Mouse (Mus musculus): ENCODE data around the gene Fbxl8. TPM values are rescaled to one million over a fixed set of nuclear protein-coding genes. Genes with fewer than 3 reads are reported as not detected.
A peak's percentile ranks its signal among the peaks of the same experiment; 100 is the strongest.
"Not testable (repeated sequence)": the region's sequence is repeated elsewhere in the genome, so short reads cannot be mapped to it uniquely, and the experiment has no call there.

Fbxl8 gene
- total RNA-seq, 2 experiments from 2014 or later = 2.9 to 3.0 TPM

DNA sequence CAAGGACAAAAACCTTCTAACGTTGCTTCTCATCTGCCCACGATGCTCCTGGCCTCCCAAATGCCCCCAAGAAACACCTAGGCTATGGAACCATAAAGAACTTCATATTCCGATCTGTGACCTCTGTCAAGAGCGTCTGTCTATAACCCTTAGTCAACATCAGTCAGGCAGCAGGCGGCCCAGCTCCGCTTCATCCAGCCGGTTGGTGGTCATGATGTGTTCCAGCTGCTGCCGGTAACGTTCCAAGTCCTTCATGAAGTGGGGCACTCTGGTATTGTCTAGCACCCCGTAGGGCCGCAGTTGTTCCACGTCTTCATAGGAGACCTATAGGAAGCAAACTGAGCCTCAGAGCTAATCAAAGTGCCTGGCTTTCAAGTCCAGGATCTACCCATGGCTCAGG, 17.4 kb downstream of the Fbxl8 start:
- DNase-seq = no peak

DNA sequence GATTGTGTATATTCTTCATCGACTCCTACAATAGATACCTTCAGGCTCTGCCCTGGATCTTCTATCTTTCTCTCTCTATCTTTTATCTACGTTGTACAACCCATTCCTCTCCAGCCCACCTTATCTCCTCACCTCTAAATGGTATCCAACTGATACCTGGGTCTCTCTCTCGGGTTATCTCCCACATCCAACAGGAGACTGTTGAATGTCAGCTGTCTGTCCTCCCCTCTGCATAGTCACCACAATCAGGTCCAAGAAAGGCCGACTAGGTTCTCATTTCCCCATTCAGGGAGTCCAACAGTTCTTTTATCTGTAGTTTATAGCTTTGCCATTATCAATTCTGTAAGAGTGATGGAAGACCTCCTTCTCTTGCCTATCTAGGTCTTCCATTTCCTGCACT, 17.8 kb downstream of the Fbxl8 start:
- DNase-seq = no peak

DNA sequence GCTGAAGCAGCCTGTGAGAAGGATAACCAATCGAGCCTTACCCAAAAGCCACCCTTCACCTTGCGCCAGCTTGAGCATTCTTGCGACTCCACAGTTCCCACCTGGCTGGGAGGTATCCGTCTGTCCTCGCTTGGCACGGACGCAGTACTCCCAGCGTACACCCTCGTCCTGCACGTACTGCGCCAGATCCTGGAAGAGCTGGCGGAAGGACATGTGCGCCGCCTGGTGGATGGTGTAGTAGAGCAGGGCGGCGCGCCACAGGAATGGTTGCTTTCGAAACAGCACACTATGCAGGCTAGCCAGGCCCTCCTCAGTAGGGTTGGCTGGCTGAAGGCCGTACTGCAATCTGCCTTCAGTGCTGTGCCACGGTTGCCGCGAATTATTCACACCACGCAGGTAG, 18.6 kb downstream of the Fbxl8 start:
- peak in 1 of 2 experiments; percentile 60 for DNase-seq

DNA sequence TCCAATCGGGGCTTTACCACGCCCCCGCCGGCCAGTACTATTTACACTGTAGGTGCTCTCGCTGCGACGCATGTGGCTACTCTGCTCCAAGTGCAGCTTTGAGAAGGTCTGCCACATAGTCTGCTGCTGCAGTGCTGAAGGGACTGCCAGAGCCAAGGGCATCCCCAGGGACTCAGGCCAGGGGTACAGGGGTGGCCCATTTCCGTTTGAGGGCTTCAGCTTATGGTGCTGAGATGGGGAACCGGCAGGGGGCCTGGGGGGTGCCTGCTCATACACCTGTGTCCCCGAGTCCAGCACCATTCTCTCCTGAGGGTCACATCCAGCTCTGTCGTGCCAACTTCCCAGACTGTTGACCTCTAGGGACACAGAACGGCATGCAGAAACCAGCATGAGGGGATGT, 21.1 kb downstream of the Fbxl8 start:
- DNase-seq = no peak

DNA sequence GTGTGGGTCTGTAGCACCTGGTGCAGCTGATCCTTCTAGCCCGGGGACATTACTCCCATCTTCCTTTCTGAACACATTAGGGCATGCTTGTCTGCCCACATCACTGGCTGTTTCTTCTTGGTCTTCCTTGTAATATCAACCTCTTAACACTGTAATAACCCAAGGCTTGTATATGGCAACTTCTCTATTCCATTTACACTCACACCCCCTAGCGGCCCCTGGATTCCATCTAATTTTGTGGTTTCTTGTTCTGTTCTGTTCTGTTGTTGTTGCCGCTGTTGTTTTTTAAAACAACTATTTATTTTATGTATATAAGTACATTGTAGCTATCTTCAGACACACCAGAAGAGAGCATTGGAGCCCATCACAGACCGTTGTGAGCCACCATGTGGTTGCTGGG, 22.5 kb downstream of the Fbxl8 start:
- no peak for DNase-seq

DNA sequence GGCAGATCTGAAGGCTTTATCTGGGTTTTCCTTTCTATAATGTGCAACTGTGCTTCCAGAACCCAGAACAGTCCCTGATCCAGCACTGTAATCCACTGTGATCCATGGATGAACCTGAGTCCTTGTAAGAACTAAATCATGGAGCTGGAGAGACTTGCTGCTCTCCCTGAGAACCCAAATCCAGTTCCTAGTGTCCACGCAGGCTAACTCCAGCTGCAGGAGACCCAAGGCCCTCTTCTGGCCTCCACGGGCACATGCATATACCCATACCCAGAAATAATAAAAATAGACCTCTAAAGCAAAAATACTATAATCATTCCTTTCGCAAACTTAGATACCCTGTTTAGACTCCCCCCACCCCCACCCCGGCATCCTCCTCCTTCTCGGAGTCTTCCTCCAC, 23.8 kb downstream of the Fbxl8 start:
- DNase-seq = no peak

DNA sequence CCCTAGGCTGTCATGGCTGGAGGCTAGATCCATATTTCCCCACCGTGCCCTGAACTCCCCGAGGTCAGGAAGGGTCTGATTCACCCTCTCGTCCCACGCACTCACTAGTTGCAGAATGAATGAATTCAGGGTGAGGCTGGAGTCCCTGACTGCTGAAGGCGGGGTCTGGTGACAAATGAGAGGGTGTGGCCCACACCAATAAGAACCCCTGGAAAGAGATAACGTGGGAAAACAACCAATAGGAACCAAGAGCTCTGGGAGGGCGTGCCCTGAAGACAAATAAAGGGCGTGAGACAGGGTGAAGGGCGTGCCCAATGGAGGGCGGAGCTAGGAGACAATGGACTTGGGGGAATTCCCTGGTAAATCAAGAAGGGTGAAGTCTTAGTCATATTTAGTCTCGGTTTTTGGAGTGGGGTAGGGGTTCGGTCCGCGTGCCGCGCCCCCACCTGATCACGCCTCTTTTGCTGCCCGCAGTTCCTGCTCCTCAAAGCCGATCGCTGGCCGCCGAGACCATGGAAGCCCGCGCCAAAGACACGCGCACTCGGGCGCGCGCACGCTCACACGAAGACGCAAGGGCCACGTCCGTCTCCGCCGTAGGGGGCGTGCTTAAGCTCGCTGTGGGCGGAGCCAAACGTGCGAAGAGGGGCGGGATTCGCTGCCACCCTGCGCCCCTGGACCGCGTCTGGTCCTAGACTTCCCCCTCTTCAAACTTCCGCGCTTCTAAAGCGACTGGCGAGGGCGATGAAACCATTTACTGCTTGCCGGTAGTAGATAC, 24.7 kb downstream of the Fbxl8 start:
- peak; percentile 93 to 94 for DNase-seq

DNA sequence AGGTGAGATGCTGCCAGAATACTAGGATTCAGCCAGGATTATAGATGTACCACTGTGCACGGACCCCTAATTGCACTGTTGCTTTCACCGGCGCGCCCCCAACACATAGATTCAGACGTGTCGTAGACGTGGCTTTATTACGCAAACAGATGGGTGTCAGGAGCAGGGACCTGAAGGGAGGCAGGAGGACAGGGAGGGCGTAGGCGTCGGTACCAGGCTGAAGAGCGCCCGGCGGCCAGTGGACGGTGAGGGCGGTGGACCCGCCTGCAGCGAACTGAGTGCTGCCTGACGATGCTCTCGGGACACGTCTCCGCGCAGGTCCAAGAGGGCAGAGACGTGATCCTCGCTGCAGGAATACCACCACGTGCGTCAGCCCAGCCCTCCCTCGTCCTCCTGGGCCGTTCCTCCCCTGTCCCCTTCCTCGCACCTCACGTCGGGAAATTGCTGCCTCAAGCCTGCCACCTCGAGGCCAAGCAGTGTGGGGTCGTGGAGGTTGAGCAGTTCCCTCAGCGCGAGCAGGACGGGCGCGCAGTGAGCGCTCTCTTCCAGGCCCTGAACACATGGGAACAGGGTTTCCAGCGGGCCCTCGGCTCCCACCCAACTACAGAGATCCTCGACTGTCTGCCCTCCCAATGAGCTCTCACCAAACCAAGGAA, 25.5 kb downstream of the Fbxl8 start, which contains the start of gene 4931428F04Rik:
Gene 4931428F04Rik (minus strand): TSS at position 60 of the 656 bp plus-strand sequence.
- no peak for DNase-seq

DNA sequence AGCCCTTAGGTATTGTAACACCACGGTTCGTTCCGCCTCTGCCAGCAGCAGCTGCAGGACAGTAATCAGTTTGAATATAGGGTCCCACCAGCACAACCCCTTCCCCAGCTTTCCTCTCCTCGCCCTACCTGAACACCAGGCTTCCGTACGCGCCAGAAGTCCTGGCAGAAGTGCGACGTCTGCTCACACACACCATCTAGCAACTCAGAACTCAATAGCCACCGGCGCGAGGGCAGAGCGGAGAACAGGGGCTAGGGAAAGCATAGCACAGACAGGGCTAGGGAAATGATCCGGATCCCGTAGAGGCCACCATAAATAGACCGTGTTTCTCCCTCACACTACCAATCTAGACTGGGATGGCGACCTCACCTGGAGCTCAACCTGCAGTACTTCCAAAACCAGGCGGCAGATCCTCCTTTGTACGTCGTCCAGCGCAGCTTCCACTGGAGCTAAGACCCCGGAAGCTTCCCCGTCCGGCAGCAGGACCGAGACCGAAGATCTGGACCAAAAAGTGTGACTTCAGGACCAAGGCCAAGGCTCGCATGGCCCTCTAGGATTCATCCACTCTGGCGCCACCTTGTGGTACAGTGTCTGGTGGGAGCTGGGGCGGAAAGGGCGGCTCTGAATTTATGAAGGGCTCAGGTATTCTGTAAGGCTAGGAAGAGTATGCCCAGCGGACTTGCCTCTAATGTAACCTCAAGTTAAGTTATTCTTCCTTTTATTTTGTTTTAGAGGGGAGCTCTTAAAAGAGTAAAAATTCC, 26.3 kb downstream of the Fbxl8 start:
- DNase-seq = peak; percentile 86 to 98

DNA sequence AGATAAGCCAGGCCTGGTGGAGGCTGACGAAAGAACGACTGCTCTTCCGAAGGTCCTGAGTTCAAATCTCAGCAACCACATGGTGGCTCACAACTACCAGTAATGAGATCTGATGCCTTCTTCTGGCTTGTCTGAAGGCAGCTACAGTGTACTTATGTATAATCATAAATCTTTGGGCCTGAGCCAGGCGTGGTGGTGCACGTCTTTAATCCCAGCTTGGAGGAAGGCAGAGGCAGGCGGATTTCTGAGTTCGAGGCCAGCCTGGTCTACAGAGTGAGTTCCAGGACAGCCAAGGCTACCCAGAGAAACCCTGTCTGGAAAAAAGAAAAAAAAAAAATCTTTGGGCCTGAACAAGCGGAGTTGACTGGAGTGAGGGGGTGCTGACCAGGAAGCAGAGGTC, 26.9 kb downstream of the Fbxl8 start:
- DNase-seq = not testable (repeated sequence)

DNA sequence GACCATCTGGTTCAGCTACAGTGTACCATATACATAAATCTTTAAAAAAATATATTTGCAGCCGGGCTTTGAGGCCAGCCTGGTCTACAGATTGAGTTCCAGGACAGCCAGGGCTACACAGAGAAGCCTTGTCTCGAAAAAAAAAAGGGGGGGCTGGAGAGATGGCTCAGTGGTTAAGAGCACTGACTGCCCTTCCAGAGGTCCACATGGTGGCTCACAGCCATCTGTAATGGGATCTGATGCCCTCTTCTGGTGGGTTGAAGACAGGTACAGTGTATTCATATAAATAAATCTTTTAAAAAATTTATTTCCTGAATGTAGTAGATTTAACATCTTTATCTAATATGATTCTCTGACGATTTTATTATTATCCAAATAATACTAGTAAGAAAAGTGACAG, 27.4 kb downstream of the Fbxl8 start:
- DNase-seq = not testable (repeated sequence)

DNA sequence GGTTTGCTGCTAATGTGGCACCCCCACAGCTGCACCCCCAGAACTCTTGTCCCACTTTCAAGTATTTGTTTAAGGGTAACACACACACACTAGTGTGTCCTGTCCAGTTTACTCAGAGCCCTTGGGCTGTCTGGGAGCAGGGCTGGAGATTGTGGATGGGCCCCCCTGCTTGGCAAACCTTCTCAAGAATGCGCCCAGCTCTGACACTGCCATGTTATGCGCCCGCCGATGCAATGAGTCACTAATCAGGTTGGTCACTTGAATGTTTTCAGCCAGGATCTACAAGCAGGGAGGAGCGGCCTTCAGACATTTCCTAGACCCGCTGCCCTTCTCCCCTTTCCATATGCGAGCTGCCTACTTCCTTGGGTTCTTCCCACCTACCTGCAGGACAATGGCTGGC, 28.0 kb downstream of the Fbxl8 start:
- no peak for DNase-seq

DNA sequence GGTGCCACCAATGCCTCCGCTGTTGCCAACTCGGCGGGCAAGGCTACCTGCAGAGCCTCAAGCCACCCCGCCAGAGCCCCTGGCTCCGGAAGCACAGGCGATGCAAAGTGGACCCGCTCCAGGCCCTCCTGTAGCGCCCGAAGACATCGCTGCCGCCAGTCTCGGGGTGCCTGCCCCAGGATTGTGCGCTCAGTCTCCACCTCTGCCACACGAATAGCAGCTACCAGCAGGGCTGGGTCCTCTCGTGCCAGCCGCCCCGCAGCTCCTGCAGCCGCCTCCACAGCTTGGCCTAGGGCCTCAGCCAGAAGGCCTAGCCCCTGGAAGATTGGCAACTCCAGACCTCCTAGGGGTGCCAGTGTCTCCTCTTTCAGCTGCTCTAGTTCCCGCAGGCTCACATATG, 29.0 kb downstream of the Fbxl8 start:
- DNase-seq = no peak

DNA sequence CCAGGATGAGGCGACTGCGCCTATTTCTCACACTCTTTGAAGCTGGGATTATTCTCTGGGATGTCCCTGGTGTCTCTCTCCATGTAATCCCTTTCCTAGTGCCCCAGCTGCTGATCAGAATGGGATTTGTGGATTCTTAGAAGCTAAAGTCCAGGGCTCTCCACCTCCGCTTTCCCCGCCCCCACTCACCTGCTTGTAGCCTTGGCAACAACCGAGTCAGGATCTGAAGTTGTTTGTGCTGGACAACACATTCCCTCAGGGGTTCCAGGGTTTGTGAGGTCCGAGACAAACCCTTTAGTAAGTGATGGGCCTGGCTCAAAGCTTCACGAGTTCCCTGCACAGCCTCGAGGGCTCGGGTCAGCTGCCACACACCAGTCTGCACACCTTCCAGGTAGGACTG, 30.3 kb downstream of the Fbxl8 start:
- no peak for DNase-seq

DNA sequence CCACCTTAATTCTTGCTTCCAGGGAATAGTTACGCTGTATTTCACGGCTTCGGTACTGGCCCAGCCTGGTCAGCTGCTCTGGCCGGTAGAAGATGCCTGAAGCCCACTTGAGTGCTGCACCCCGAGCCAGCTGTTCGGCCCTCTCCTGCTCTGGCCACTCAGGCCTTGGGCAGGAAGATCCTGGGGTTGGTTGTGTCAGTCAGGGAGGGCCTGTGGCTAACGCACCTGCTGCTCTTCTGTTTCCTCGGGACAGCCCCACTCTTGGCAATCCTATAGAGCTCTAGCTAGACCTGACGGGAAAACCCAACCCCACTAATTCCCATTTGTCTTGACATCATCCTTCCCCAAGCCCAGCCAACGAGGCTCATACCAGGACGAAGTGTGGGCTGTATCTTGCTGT, 30.8 kb downstream of the Fbxl8 start:
- no peak for DNase-seq

DNA sequence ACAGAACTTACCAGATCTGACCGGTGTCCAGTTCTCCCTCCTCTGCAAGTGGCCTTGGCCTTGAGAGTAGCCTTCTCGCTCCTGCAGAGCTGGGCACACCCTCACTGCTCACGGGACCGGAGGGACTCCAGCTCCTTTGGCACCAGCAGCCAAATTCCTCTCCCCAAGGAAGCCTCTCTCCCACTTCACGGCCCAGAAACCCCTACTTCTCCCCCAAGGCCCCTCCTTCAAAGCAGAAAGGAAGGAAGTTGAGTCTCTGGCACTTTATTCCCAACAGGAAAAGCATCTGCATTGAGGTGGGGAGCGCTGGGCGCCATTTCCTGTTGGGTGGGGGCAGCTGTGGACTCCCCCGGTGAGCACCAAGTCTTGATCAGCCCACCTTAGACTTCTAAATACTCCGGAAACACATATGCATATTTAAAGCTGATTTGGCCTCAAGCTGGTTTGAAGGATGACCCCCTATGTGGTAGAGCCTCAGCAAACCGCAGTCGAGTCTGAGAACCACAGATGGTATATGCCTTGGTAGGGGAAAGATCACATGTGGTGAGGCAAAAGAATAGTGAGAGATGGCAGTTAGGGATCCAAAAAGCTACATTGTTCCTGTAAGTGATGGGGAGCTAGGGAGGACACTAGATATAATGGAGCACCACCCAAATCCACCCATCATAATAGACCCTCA, 31.6 kb downstream of the Fbxl8 start, which contains the start of gene Exoc3l:
Gene Exoc3l (minus strand): TSS at position 207 of the 679 bp plus-strand sequence.
- DNase-seq = peak in 1 of 2 experiments; percentile 41

DNA sequence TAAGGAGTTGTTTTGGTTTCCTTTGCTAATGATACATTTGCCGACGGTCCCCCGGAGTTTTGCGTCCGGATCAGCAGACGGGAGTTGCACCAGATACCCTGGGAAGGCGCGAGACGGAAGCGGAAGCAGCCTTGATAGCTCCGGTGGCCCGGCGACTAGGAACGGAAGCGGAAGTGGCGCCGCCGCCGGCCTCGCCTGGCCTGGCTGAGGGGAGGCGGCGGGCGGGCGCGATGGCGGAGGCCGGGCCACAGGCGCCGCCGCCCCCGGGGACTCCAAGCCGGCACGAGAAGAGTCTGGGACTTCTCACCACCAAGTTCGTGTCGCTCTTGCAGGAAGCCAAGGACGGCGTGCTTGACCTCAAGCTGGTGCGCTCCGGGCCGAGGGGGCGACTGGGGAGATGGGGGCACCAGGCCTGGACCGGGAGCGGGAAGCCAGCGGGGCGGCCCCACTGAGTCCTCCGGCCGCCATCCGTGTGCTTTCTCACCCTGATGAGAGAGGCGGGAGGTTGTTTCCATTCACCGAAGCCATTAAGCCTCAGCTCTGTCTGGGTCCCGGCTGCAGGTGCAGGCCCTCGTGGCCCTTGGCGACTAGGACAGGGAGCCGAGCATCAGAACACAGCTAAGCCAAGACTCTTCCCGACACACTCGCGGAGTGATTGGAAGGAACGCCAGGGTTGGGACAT, 33.2 kb downstream of the Fbxl8 start, which contains the start of gene E2f4:
Gene E2f4 (plus strand): TSS at position 153 of the 682 bp plus-strand sequence.
- DNase-seq = peak; percentile 95 to 96

DNA sequence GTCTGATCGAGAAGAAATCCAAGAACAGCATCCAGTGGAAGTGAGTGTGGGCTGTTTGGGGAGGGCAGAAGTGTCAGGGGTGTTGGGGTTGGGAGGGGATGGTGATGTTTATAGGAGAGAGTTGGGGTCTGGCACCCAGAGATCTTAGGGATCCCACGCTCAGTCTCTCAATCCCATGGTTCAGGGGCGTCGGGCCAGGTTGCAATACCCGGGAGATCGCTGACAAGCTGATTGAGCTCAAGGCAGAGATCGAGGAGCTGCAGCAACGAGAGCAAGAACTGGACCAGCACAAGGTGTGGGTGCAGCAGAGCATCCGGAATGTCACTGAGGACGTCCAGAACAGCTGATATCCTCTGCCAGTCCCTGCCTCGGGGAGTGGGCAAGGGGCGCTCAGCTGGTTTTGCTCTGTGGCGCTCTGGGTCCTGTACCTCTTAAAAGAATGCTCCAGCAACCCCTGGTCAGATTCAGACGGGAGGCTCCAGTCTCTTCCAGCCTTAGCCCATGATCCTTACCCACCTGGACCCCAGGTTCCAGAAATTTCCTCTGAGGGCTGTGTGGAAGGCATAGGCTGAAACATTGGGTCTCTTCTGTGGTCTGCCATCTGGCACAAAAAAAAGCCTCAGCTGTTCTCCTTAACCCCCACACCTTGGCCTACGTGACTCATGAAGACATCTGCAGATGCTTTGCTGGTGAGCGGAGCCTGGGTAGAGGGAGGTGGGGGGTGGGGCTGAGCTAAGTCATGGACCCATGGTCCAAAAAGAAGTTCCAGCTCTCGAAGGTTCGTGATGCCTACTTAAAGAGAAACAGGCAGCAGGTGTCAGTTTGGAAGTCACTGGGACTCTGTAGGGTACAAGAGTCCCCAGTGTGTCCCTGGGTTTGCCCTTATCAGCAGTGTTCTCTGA, 34.2 kb downstream of the Fbxl8 start:
- no peak for DNase-seq

DNA sequence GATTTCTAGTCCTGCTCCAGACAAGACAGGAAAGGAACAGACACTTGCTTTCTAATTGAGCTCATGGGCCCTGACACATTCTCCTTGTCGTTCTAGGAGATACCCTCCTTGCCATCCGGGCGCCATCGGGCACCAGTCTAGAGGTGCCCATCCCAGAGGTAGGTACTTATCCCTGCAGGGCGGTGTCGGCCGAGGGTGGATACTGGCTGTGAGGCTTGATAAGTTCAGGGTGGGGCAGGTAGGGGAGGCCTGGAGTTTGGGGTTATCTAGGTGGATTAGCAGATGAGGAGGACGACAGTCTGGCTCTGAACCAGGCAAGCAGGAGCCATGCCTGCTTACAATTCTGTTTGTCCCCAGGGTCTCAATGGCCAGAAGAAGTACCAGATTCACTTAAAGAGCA, 35.5 kb downstream of the Fbxl8 start:
- DNase-seq = no peak

DNA sequence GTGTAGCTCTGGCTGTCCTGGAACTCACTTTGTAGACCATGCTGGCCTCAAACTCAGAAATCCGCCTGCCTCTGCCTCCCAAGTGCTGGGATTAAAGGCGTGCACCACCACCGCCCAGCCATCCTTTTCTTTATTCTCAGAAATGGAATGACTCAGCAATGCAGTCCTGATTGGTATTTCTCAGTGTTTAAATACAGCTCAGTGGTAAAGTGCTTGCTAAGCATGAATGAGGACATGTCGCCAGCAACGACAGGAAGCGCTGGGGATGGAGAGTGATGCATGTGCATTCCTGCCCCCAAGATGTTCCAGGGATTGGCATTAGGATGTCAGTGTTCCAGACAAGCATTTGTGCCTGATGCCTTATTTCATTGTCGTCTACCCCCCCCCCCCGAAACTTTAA, 38.9 kb downstream of the Fbxl8 start:
- DNase-seq = no peak

DNA sequence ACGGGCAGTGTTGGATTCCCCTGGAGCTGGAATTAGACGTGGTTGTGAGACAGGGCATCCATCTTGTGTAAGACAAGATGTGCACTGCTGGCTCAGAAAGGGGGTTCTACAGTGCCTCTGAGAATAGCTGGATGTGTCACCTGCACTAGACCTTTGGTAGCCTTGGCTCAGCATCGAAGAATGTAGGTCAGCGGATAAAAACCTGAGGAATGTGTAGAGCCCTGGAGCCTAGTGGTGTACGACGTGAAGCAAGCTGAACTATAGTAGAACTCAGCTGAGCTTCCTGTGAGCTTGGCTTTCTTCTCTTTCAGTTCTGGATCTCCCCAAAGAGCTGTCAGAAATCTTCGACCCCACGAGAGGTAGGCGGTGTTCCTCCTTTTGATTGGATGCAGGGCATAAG, 39.4 kb downstream of the Fbxl8 start:
- DNase-seq = no peak

Data from heart, adult 18-20 months (tissue).